Mouse (Mus musculus) bone marrow, adult 2 months (tissue): ENCODE measurements around the gene Ccdc154.

ENCODE experiments used
- CTCF ChIP-seq: fragments of 200-500 bp; IDR thresholded peaks from 2 replicates; pipeline ENCODE4 v1.5.1; 2011; ENCODE audit warnings: low read length, control low read depth; ENCODE audit not compliant: control insufficient read depth, insufficient read depth
- POLR2A ChIP-seq: fragments of 200-500 bp; IDR thresholded peaks from 2 replicates; pipeline ENCODE4 v1.6.1; 2011; ENCODE audit warnings: low read depth, mild to moderate bottlenecking, control low read depth, low read length, borderline replicate concordance; ENCODE audit not compliant: control insufficient read depth

DNA sequence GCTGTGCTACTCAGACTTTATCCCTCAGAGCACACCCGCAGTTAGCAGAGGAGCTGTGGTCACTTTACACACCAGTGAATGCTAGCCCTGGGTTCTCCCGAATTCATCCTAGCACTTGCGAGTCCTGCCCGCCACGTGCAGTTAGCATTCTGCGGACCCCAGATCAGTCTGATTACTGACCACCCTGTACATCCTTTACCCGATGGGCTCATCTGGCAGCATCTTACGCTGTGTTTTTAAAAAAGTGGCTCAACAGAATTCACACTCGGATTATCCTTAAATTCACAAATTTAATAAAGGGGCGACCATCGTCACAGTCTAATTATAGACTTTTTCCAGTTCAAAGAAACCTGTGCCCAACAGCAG is 25.5 kb downstream of the Ccdc154 start:
- no peak for TF ChIP-seq CTCF
- TF ChIP-seq POLR2A, result no peak
